Mouse (Mus musculus) MEL (cell line): ENCODE measurements around the gene Rgs4.

ENCODE experiments used
- CTCF ChIP-seq, 3 experiments: IDR thresholded peaks in 2 of 3; conservative IDR thresholded peaks in 1 of 3; 2 replicates each; pipeline ENCODE4 v1.5.1; 2011 to 2012; ENCODE audit warnings: low read length in 3 of 3, low read depth in 2 of 3, mild to moderate bottlenecking in 2 of 3, improper control_type of control experiment in 1 of 3, inconsistent platforms in 1 of 3, mixed read lengths in 1 of 3, moderate library complexity in 1 of 3; ENCODE audit not compliant: control insufficient read depth in 1 of 3, insufficient read depth in 1 of 3, poor library complexity in 1 of 3, severe bottlenecking in 1 of 3
- ETS1 ChIP-seq: IDR thresholded peaks from 2 replicates; pipeline ENCODE4 v1.6.1; 2012; ENCODE audit warnings: low read depth, mild to moderate bottlenecking, inconsistent platforms, low read length, improper control_type of control experiment, moderate library complexity
- GATA1 ChIP-seq: IDR thresholded peaks from 2 replicates; pipeline ENCODE4 v1.6.1; 2011; ENCODE audit warnings: low read depth, low read length, improper control_type of control experiment
- POLR2AphosphoS5 ChIP-seq: IDR thresholded peaks from 2 replicates; pipeline ENCODE4 v1.6.1; 2012; ENCODE audit warnings: low read depth, borderline replicate concordance, mild to moderate bottlenecking, inconsistent platforms, low read length, moderate library complexity, mixed read lengths
- TBP ChIP-seq: IDR thresholded peaks from 2 replicates; pipeline ENCODE4 v1.8.0; 2011; ENCODE audit warnings: low read depth, low read length, improper control_type of control experiment
- TCF12 ChIP-seq: IDR thresholded peaks from 2 replicates; pipeline ENCODE4 v1.6.1; 2014; ENCODE audit warnings: low read depth, mild to moderate bottlenecking, inconsistent platforms, low read length, improper control_type of control experiment, moderate library complexity

- no peak for TF ChIP-seq TCF12
- no peak for TF ChIP-seq ETS1
- TF ChIP-seq GATA1, result no peak
- no peak for TF ChIP-seq POLR2AphosphoS5
- TF ChIP-seq CTCF (IDR thresholded peaks at IDR 0.05 in 2 of 3, conservative IDR thresholded peaks at IDR 0.05 in 1 of 3; ENCODE audit: control insufficient read depth in 1 of 3, insufficient read depth in 1 of 3, low read depth in 2 of 3, low read length in 3 of 3, poor library complexity in 1 of 3, severe bottlenecking in 1 of 3), result no peak
- TF ChIP-seq TBP, result no peak
Measured at GRCm38 (mm10) chr1:169730599-169731100, 16.8 kb downstream of the Rgs4 start.
